Mouse (Mus musculus) liver, adult 2 months (tissue): ENCODE data around the gene Odf3l2.

Experiments used
- CTCF ChIP-seq: fragments of 200-500 bp; IDR thresholded peaks from 2 replicates; pipeline ENCODE4 v1.5.1; 2011; ENCODE audit warnings: low read depth, low read length, control low read depth
- POLR2A ChIP-seq: fragments of 200-500 bp; IDR thresholded peaks from 2 replicates; pipeline ENCODE4 v1.6.1; 2011; ENCODE audit warnings: low read length, control low read depth; ENCODE audit not compliant: insufficient read depth; ENCODE audit errors: extremely low read depth

DNA sequence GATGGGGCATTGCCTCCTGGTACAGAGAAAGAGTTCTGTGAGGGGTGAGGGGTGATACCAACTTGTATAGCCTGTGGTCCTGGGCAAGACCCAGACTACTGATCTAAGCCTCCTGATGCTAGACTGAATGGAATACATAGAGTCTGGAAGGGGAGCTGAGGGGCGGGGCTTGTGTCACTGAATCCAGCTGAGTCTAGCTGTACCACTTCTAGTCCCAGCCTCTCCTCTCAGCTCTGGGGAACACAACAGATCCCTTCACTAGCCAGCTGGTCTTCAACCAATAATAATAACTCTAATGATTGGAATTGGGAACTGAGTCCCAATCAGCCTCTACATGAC, 31.3 kb downstream of the Odf3l2 start:
- TF ChIP-seq POLR2A (no peak), CTCF (no peak)
